Mouse (Mus musculus) megakaryocyte, adult 5-6 weeks (primary cell): Measurements from ENCODE around the gene Ryk. TPM values are rescaled to one million over a fixed set of nuclear protein-coding genes. Genes with fewer than 3 reads are reported as not detected.

Experiments
- ATAC-seq: 2 replicates; pipeline ENCODE4 v1.8.0; 2016; ENCODE audit warnings: mild to moderate bottlenecking, inconsistent platforms; ENCODE audit not compliant: poor library complexity, severe bottlenecking
- total RNA-seq, 2 experiments: library from RNA; stranded (forward) in 1 of 2; stranded (reverse) in 1 of 2; fragments of 153-499, 151-499 nt in 1 of 2; fragments of 221-1000, 200-1000 nt in 1 of 2; gene quantifications; 2 replicates each; pipeline versions ENCODE4 v1.2.3 to v1.2.4; 2015 to 2017

The Ryk gene
- total RNA-seq, 2 experiments from 2014 or later = 0.07 TPM; not detected in 1

GRCm38 (mm10) chr9:102899916-102900315 is 65.2 kb downstream of the Ryk start:
- ATAC-seq = no peak

DNA sequence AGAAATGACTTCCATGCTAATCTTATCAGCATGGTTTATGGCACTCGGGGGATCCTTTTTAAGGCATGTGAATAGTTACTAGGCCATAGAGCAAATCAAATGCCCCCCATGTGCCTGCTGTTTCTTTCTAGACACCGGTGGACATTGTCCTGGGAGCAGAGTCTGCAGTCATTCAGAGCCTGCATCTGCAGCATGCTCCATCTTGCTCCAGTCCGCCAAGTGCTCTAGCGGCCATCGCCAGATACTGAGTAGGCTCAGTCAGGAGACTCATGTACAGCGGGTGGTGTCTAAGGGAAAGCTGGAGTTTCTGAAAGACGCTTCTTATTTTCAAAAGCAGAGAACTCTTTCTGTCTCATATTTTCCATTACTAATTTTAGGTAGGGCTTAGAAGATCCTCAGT is 67.6 kb downstream of the Ryk start:
- ATAC-seq = no peak

- no peak for ATAC-seq
These were observed 70.2 kb downstream of the Ryk start for GRCm38 (mm10) chr9:102904952-102905351.

GRCm38 (mm10) chr9:102906781-102907180 is 72.1 kb downstream of the Ryk start:
- ATAC-seq = no peak

DNA sequence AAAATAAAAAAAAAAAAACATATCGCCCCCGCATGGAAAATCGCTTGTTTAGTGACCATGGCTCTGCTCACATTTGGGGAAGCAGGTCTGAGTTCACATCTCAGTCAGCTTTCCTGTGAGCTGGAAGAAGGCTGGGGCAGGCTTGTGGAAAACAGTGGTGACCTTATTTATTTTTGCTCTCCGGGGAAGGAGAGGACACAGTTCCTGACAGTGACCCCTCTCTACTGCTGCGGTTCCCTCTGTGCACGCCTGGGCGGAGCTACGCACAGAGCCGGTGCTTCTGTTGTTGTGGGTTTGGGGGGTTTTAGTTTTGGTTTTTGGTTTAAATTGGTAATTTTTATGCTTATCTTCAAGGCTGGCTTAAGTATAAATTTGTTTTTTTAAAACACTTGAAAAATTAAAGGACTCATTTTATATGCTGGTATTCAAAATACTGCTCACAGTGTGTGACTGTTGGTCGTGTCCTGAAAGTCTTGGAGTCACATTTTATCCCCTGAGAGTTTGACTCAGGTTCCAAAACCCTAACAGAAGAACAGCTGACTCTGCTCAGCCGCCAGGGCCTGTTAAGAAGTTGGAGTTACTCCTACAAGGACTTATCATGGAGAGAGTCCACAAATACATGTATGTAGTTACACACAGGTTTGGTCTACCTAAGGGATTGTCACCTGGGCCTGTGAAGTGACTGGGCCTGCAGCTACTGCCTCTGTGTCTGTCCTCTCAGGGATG is 73.0 kb downstream of the Ryk start:
- ATAC-seq = no peak

DNA sequence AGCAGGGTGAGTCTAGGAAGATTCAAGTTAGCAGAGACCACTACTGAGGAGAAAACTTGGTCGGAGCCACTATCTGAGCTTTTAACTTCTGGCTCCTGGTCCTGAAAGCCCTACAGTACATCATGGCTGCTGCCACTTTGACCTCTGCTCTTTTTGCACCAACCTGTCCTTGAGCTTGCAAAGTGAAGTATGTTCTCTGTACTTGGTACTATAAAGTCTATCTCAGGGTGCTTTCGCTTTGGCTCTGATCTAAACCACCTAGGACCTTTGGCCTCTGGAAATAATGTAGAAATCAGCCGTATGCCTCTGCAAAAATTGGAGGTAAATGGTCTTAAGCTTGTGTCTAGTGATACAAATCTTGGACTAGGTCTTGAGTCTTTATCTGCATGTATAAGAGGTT is 76.8 kb downstream of the Ryk start:
- ATAC-seq = no peak

DNA sequence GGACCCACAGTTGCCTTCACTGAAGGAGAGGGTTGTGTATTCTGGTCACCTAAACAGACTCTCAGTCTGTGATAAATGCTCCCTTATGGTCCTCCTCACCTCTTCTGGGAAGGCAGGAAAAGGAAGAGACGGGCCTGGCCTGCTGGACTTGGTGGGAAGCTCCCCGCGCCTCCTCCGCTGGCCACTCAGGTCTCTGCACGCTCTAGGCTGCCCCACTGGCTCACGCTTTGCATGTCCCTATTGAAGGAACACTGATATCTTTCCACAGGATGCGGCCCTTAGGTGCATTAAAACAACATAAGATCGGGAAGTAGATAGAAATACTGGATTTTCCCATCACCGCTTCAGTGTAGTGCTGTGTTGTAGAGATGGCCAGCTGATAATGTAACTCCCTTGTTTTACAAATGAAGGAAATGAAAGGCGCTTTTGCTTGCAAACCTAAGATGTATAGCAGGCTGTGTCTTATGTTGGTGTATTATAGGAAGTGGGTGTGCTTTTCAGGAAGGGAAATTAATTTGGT is 77.9 kb downstream of the Ryk start:
- no peak; the same call in 1 of the 2 replicates for ATAC-seq

GRCm38 (mm10) chr9:102913597-102913996 is 78.9 kb downstream of the Ryk start:
- ATAC-seq = peak; percentile 95

- ATAC-seq = no peak
These were observed 79.9 kb downstream of the Ryk start for GRCm38 (mm10) chr9:102914583-102914982.

DNA sequence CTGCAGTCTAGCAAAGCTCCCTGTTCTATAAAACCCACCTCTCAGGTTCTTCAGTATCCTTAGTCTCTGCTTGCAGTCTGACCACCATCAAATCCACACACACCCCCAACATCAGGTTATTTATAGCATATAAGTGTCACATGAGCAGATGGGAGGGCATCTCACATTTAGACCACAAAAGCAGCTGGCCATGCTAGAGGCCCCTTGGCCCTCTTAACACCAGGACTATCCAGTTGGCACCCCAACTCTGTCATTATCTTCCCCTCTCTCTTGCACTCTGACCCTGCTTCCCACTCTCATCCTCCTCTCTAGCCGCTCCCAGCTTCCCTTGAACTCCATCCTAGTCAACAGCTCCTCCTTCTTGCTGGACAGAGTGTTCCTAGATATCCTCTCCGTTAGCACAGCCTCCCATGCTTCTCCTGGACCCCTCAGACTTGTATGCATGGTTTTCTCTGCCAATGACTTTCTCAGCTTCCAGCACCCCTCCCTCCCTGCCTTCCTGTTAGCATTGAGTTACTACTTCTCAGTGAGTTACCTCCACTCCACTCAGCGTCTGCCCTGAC is 80.7 kb downstream of the Ryk start:
- ATAC-seq = no peak

- no peak for ATAC-seq
These were observed 81.4 kb downstream of the Ryk start for GRCm38 (mm10) chr9:102916076-102916475.

GRCm38 (mm10) chr9:102917532-102918129 is 82.9 kb downstream of the Ryk start:
- no peak for ATAC-seq

DNA sequence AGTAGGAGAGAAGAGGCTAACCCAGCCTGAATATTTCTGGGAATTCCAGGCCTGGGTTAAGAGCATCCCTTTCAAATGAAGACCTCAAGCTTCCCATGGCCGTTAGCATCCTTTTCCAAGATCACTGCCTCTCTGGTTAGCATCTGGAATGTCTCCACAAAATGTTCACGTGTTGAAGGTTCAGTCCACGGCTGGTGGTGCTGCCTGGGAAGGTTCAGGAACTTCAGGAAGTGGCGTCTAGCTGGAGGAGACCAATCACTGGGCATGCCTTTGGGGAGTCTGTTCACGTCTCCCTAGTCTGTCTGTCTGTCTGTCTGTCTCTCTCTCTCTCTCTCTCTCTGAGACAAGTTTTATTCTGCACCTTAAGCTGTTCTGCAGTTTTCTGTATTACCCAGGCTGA is 84.8 kb downstream of the Ryk start:
- no peak for ATAC-seq

- ATAC-seq = no peak
These were observed 87.1 kb downstream of the Ryk start for GRCm38 (mm10) chr9:102921791-102922190.

DNA sequence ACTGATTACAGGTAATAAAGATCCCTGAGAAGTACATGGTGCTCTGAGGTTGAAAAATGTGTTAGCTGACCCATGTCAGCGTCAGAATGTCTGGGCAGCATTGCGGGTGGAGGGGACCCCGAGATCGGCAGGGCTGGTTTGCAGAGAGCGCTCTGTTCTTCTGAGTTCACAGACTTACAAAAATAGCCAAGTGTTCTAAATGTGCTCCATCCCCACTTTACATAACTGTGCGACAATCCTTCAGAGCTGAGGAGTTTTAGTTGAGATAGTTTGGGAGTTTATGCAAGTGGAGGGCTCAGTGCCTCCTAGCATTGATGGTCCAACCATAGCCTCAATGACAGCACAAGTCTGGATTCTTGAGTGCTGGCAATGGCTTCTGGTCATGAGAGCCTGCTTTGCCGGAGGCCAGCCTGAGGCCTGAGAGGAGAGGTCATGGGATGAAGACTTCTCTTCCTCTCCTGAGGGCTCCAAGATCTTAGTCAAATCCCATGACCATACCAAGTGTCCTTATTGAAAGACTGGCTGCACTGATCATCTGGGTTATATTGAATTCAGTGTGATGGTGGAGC is 88.2 kb downstream of the Ryk start:
- ATAC-seq = no peak

DNA sequence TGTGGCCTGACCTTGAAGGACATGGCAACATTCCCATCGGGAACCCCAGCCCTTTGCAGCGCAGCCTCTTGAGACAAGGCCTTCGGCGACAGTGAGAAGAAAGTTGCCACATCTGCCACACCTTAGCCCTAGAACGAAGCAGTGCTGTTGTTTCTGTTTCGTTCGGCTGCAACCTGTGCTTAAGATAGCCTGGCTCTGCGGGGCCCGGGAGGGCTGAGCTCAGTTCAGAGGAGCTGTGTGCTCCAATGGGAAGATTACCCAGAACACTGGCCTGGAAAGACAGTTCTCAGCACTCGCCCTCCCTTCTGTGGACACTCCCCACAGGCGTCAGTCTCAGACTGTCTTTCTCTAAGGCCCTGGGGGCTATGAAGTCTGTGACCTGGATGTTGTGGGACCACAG is 89.1 kb downstream of the Ryk start:
- no peak for ATAC-seq

GRCm38 (mm10) chr9:102924627-102925316 is 90.1 kb downstream of the Ryk start:
- no peak for ATAC-seq

- ATAC-seq = no peak
These were observed 91.4 kb downstream of the Ryk start for GRCm38 (mm10) chr9:102926137-102926536.

DNA sequence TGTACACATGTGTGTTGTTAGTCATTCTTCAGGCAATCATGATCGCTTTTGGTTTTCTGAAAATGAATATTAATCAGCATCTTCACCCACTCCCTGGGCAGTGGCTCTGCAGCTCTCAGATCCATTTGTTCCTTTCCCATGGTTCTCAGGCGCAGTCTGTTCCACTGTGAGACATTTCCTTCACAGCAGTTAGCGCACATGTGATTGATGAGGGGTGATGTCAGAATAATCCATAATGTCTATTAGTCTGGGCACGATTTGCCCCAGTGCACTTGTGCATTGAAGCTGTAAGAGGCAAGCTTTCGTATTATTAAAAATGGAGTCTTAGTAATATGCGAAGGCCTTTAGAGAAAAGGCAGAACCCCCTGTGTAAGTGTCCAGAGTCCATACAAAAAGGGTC is 95.1 kb downstream of the Ryk start:
- no peak for ATAC-seq

DNA sequence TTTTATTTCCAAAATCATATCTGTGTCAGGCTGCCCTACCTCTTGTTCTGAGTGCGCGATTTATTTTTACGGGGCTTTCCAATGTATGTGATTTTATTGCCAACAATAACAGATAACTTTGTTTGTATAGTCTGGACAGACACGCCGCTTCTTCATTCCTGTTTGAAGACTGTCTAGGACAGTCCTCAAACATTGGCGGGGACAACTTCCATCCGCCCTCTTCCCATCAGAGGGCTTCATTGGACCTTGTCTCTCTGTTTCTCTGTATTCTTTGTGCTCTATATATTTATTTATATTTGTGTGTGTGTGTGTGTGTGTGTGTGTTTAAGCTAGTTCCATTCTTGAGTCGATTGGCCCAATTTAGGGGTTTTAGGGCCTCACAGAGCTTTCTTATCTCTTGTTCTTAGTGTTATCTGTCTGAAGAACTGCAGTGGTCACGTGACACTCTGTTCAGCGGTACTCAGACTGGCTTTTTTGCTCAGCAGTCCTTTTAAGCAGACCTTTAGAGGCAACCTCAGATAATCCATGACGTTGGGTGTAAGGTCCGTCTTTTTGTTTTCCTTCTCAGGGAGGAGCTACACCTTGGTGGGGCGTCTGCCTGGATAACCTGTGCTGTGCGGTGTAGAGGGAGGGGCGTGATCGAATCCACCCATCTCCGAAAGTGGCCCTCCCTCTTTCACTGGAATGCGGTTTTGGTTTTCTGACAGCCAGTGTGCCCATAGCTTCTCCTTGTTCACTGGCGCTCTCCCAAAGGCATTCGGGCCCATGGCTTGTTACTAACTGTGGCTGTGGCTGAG is 99.4 kb downstream of the Ryk start:
- no peak for ATAC-seq
